Mouse (Mus musculus) lung, adult 10 weeks (tissue): ENCODE measurements around the gene C530008M17Rik. TPM values are rescaled to one million over a fixed set of nuclear protein-coding genes. Genes with fewer than 3 reads are reported as not detected.

Experiments
- polyA plus RNA-seq: library from polyadenylated mRNA; stranded (reverse); fragments of 350-450 nt; fragmentation: Illumina TruSeq; extraction: RNeasy Lipid Tissue Mini Kit (QIAGEN cat#74804); gene quantifications from one replicate; pipeline ENCODE4 v1.2.3, GENCODE M21; 2014; ENCODE audit warnings: low read depth, low replicate concordance; ENCODE audit not compliant: insufficient read depth

The C530008M17Rik gene
- polyA plus RNA-seq: 1.5 TPM

GRCm38 (mm10) chr5:76656212-76656611 lies at the start of gene C530008M17Rik:
Gene C530008M17Rik (plus strand): TSS chr5:76656512.

GRCm38 (mm10) chr5:76905405-76906154 lies 249.3 kb downstream of the C530008M17Rik start, which contains the start of gene Aasdh:
Gene Aasdh (minus strand): TSS chr5:76905514.

Other genes with a start within 250 kb of the C530008M17Rik start
- gene Gm7271, start 172.5 kb upstream of the C530008M17Rik start, polyA plus RNA-seq: not detected
- 17.8 TPM for gene Exoc1, start 127.2 kb upstream of the C530008M17Rik start, polyA plus RNA-seq
- gene Cep135, start 67.8 kb upstream of the C530008M17Rik start, polyA plus RNA-seq: 2.1 TPM
- gene Aasdh, start 249.0 kb downstream of the C530008M17Rik start, polyA plus RNA-seq: 7.5 TPM